Mouse (Mus musculus) lung, adult 2 months (tissue): ENCODE data around the gene Mt4.

Experiments
- CTCF ChIP-seq: fragments of 200-500 bp; IDR thresholded peaks from 2 replicates; pipeline ENCODE4 v1.5.1; 2011; ENCODE audit warnings: mild to moderate bottlenecking, low read length, control low read depth; ENCODE audit not compliant: insufficient read depth
- POLR2A ChIP-seq: fragments of 200-500 bp; IDR thresholded peaks from 2 replicates; pipeline ENCODE4 v1.6.1; 2011; ENCODE audit warnings: low read depth, mild to moderate bottlenecking, control low read depth, low read length, borderline replicate concordance; ENCODE audit errors: extremely low read depth

- TF ChIP-seq POLR2A (no peak), CTCF (no peak)
Measured at GRCm38 (mm10) chr8:94136933-94137332, at the start of gene Mt4.
